Mouse (Mus musculus): ENCODE data around the gene Snx29.
"Not testable (repeated sequence)": the region's sequence is repeated elsewhere in the genome, so short reads cannot be mapped to it uniquely, and the experiment has no call there.

Snx29 gene

GRCm38 (mm10) chr16:11532592-11532991, 209.9 kb downstream of the Snx29 start:
- no peak for DNase-seq (ENCODE audit: low read depth, low spot score)

- DNase-seq (ENCODE audit: low read depth, low spot score), result no peak
Observed at GRCm38 (mm10) chr16:11533441-11533840, 210.7 kb downstream of the Snx29 start.

GRCm38 (mm10) chr16:11537663-11538062, 215.0 kb downstream of the Snx29 start:
- no peak for DNase-seq (ENCODE audit: low read depth, low spot score)

GRCm38 (mm10) chr16:11538191-11538590, 215.5 kb downstream of the Snx29 start:
- DNase-seq (ENCODE audit: low read depth, low spot score), result no peak

- no peak for DNase-seq (ENCODE audit: low read depth, low spot score)
Observed at GRCm38 (mm10) chr16:11540961-11541360, 218.3 kb downstream of the Snx29 start.

GRCm38 (mm10) chr16:11541769-11542168, 219.1 kb downstream of the Snx29 start:
- DNase-seq (ENCODE audit: low read depth, low spot score), result no peak

GRCm38 (mm10) chr16:11550043-11550725, 227.5 kb downstream of the Snx29 start:
- DNase-seq (ENCODE audit: low read depth, low spot score), result no peak

- no peak for DNase-seq (ENCODE audit: low read depth, low spot score)
Observed at GRCm38 (mm10) chr16:11561714-11562113, 239.0 kb downstream of the Snx29 start.

GRCm38 (mm10) chr16:11563846-11564245, 241.1 kb downstream of the Snx29 start:
- no peak for DNase-seq (ENCODE audit: low read depth, low spot score)

- peak; percentile 18 for DNase-seq (ENCODE audit: low read depth, low spot score)
Observed at GRCm38 (mm10) chr16:11565126-11565525, 242.4 kb downstream of the Snx29 start.

GRCm38 (mm10) chr16:11567594-11567993, 244.9 kb downstream of the Snx29 start:
- no peak for DNase-seq (ENCODE audit: low read depth, low spot score)

- no peak for DNase-seq (ENCODE audit: low read depth, low spot score)
Observed at GRCm38 (mm10) chr16:11568095-11568494, 245.4 kb downstream of the Snx29 start.

GRCm38 (mm10) chr16:11568601-11569000, 245.9 kb downstream of the Snx29 start:
- DNase-seq (ENCODE audit: low read depth, low spot score), result no peak

- DNase-seq (ENCODE audit: low read depth, low spot score), result no peak
Observed at GRCm38 (mm10) chr16:11569127-11569526, 246.4 kb downstream of the Snx29 start.

GRCm38 (mm10) chr16:11570072-11570471, 247.4 kb downstream of the Snx29 start:
- DNase-seq (ENCODE audit: low read depth, low spot score), result no peak

GRCm38 (mm10) chr16:11574517-11574916, 251.8 kb downstream of the Snx29 start:
- DNase-seq (ENCODE audit: low read depth, low spot score), result no peak

- DNase-seq (ENCODE audit: low read depth, low spot score), result not testable (repeated sequence)
Observed at GRCm38 (mm10) chr16:11575733-11576132, 253.0 kb downstream of the Snx29 start.

- DNase-seq (ENCODE audit: low read depth, low spot score), result peak; percentile 38
Observed at GRCm38 (mm10) chr16:11577541-11578255, 255.0 kb downstream of the Snx29 start.

GRCm38 (mm10) chr16:11579676-11580098, 257.0 kb downstream of the Snx29 start:
- DNase-seq (ENCODE audit: low read depth, low spot score), result peak; percentile 56

- DNase-seq (ENCODE audit: low read depth, low spot score), result no peak
Observed at GRCm38 (mm10) chr16:11583941-11584639, 261.4 kb downstream of the Snx29 start.

- DNase-seq (ENCODE audit: low read depth, low spot score), result no peak
Observed at GRCm38 (mm10) chr16:11588689-11589088, 266.0 kb downstream of the Snx29 start.

GRCm38 (mm10) chr16:11589336-11589735, 266.6 kb downstream of the Snx29 start:
- DNase-seq (ENCODE audit: low read depth, low spot score), result no peak
